Mouse (Mus musculus) heart, embryonic 15.5 days (tissue): Measurements from ENCODE around the gene Fry. TPM values are rescaled to one million over a fixed set of nuclear protein-coding genes. Genes with fewer than 3 reads are reported as not detected.

Experiments used
- ATAC-seq: fragments of 200-750 bp; cut with Nextera tagmentation; replicated peaks from 2 replicates; pipeline ENCODE4 v1.8.0; 2017; ENCODE audit warnings: low read depth, moderate TSS enrichment; ENCODE audit not compliant: insufficient number of reproducible peaks, insufficient read depth, low FRiP score
- H3K27ac ChIP-seq: fragments of 300-500 bp; sonication (generic); 2 replicates; pipeline ENCODE4 v1.5.1; 2015; ENCODE audit warnings: mild to moderate bottlenecking, inconsistent platforms
- H3K27me3 ChIP-seq: fragments of 300-500 bp; sonication (generic); 2 replicates; pipeline ENCODE4 v1.6.1; 2015; ENCODE audit warnings: inconsistent platforms
- H3K36me3 ChIP-seq: fragments of 300-500 bp; sonication (generic); 2 replicates; pipeline ENCODE4 v1.6.1; 2015; ENCODE audit warnings: mild to moderate bottlenecking, inconsistent platforms
- H3K4me1 ChIP-seq: fragments of 300-500 bp; sonication (generic); replicated peaks from 2 replicates; pipeline ENCODE4 v1.6.1; 2015; ENCODE audit warnings: inconsistent platforms
- H3K4me2 ChIP-seq: fragments of 300-500 bp; sonication (generic); 2 replicates; pipeline ENCODE4 v1.6.1; 2015; ENCODE audit warnings: inconsistent platforms, mild to moderate bottlenecking, moderate library complexity
- H3K4me3 ChIP-seq: fragments of 300-500 bp; sonication (generic); 2 replicates; pipeline ENCODE4 v1.5.1; 2015; ENCODE audit warnings: mild to moderate bottlenecking, inconsistent platforms
- H3K9ac ChIP-seq: fragments of 300-500 bp; sonication (generic); 2 replicates; pipeline ENCODE4 v1.6.1; 2015; ENCODE audit warnings: mild to moderate bottlenecking, inconsistent platforms
- H3K9me3 ChIP-seq: fragments of 300-500 bp; sonication (generic); replicated peaks from 2 replicates; pipeline ENCODE4 v1.6.1; 2016; ENCODE audit warnings: inconsistent platforms
- WGBS: fragments of 180-500 bp; shearing (Covaris S2); methylation state at CpG from one replicate; pipeline ENCODE4 v1.1.7; 2015; ENCODE audit warnings: mixed read lengths; 5-methylcytosine and 5-hydroxymethylcytosine counted together
- polyA plus RNA-seq: library from polyadenylated mRNA; unstranded; fragments of >200 nt; fragmentation: Nextera tagmentation; extraction: Ambion mirVana; gene quantifications from 2 replicates; pipeline ENCODE4 v1.2.1, GENCODE M21; 2015

Fry gene
- polyA plus RNA-seq, 1 experiment from 2014 or later = 30.3 TPM

DNA sequence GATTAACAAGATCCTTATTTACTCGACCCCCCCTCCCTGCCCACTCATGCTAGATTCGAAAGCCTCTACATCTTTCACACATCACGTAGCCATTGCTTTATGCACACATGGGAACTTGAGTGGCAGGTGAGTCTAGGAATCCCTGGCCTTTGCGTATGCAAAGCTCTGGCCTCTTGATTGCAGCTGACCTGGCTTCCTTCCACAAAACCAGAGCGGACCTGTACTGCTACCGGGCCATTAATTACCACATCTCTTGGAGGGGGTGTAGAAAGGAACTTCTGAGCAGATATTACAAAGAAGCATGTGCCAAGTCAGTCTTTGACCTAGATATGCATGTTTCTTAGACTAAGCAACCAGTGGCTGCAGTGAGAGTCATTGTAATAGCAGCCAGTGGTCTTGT lies 55.4 kb downstream of the Fry start:
- 68% methylated on average over 6 of the region's 6 CpGs for WGBS
- no peak for ATAC-seq
- Histone ChIP-seq H3K9ac (no peak overlapping the region), H3K4me3 (no peak overlapping the region), H3K27me3 (no peaks in the 10 kb centered on the region), H3K4me2 (no peak overlapping the region), H3K36me3 (no peaks in the 10 kb centered on the region), H3K9me3 (peaks cover 7% of the 10 kb centered on the region; the same call in 1 of the 2 replicates), H3K4me1 (peaks cover 9% of the 10 kb centered on the region), H3K27ac (no peak overlapping the region)

GRCm38 (mm10) chr5:150174950-150175349 lies 56.5 kb downstream of the Fry start:
- H3K4me2 ChIP-seq = no peak overlapping the region
- no peaks in the 10 kb centered on the region for H3K36me3 ChIP-seq
- no peak for ATAC-seq
- H3K4me1 ChIP-seq = peaks cover 9% of the 10 kb centered on the region
- H3K9me3 ChIP-seq = peaks cover 7% of the 10 kb centered on the region; the same call in 1 of the 2 replicates
- no peak overlapping the region for H3K9ac ChIP-seq
- H3K27me3 ChIP-seq = no peaks in the 10 kb centered on the region
- no peak overlapping the region for H3K27ac ChIP-seq
- no peak overlapping the region for H3K4me3 ChIP-seq

- Histone ChIP-seq H3K4me1 (peaks cover 10% of the 10 kb centered on the region), H3K9me3 (peaks cover 7% of the 10 kb centered on the region; the same call in 1 of the 2 replicates), H3K27me3 (no peaks in the 10 kb centered on the region), H3K4me2 (no peak overlapping the region), H3K36me3 (no peaks in the 10 kb centered on the region), H3K9ac (no peak overlapping the region), H3K27ac (no peak overlapping the region), H3K4me3 (no peak overlapping the region)
- no peak for ATAC-seq
- WGBS = 74% methylated on average over 13 of the region's 13 CpGs
Measured at GRCm38 (mm10) chr5:150176251-150177015, 58.0 kb downstream of the Fry start.

- Histone ChIP-seq H3K9ac (no peak overlapping the region), H3K9me3 (peaks cover 7% of the 10 kb centered on the region; the same call in 1 of the 2 replicates), H3K27ac (no peak overlapping the region), H3K4me3 (no peak overlapping the region), H3K36me3 (no peaks in the 10 kb centered on the region), H3K27me3 (no peaks in the 10 kb centered on the region), H3K4me1 (0 out of 2 replicates have a peak, but pooled peaks cover 5% of the 10 kb centered on the region), H3K4me2 (no peak overlapping the region)
- 75% methylated on average over 1 of the region's 1 CpGs for WGBS
- ATAC-seq = no peak
Measured at GRCm38 (mm10) chr5:150177757-150178156, 59.3 kb downstream of the Fry start.

DNA sequence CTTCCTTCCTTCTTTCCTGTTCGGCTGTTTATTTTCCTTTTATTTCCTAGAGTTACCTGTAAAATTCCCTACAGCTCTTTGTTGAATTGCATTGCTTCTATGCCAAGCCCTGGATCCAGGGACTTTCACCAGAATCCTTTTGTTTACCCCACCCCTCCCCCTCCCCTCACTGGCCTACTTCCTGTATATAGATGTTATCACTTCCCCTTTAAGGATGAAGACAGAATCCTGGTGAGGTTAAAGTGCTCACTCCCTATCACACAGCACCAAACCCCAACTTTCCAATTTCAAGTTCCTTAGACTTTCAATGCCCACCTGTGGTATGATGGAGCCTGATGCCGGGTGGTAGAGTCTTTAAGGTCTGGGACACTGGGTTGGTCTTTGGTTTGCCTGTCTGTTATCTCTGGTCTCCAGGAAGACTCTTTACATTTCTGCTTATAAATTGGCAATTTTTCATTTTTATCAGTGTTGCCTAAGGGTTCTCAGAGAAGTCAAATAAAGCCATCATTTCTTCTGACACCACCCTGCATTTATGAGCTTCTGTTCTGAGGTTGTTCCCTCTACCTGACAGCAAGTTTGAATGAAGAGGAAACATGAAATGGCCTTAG lies 59.9 kb downstream of the Fry start:
- ATAC-seq = no peak
- 0 out of 2 replicates have a peak, but pooled peaks cover 5% of the 10 kb centered on the region for H3K4me1 ChIP-seq
- H3K4me2 ChIP-seq = no peak overlapping the region
- H3K4me3 ChIP-seq = no peak overlapping the region
- no peak overlapping the region for H3K9ac ChIP-seq
- WGBS = 91% methylated on average over 1 of the region's 2 CpGs
- H3K27me3 ChIP-seq = no peaks in the 10 kb centered on the region
- H3K9me3 ChIP-seq = peaks cover 7% of the 10 kb centered on the region; the same call in 1 of the 2 replicates
- H3K27ac ChIP-seq = no peak overlapping the region
- H3K36me3 ChIP-seq = no peaks in the 10 kb centered on the region

- Histone ChIP-seq H3K9me3 (no peaks in the 10 kb centered on the region), H3K27me3 (no peaks in the 10 kb centered on the region), H3K4me3 (no peak overlapping the region), H3K27ac (no peak overlapping the region), H3K4me2 (no peak overlapping the region), H3K36me3 (no peaks in the 10 kb centered on the region), H3K9ac (no peak overlapping the region), H3K4me1 (0 out of 2 replicates have a peak, but pooled peaks cover 5% of the 10 kb centered on the region)
- ATAC-seq = no peak
- 67% methylated on average over 1 of the region's 1 CpGs for WGBS
Measured at GRCm38 (mm10) chr5:150180985-150181607, 62.7 kb downstream of the Fry start.

DNA sequence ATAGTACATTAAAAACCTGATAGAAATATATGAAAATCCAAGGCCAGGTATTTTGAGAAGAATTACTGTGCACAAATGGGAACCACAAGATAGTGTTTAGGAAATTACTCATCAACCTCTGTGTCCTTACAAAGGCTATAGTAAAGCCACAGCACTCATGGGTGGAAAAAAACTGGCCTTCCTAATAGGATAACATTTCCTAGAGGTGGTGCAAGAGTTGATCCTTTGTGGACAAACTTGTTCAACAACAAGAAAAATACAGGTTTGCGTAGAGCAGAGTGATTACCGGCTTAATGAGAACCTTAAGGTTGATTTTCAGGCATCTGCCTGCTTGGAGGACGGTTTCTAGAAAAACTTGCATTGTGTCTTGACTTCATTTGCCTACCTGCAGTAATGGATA lies 66.5 kb downstream of the Fry start:
- 95% methylated on average over 3 of the region's 3 CpGs for WGBS
- H3K9ac ChIP-seq = no peak overlapping the region
- no peaks in the 10 kb centered on the region for H3K36me3 ChIP-seq
- H3K4me3 ChIP-seq = no peak overlapping the region
- H3K4me2 ChIP-seq = no peak overlapping the region
- 0 out of 2 replicates have a peak, but pooled peaks cover 2% of the 10 kb centered on the region for H3K4me1 ChIP-seq
- no peak overlapping the region for H3K27ac ChIP-seq
- H3K9me3 ChIP-seq = no peaks in the 10 kb centered on the region
- no peak for ATAC-seq
- H3K27me3 ChIP-seq = no peaks in the 10 kb centered on the region

DNA sequence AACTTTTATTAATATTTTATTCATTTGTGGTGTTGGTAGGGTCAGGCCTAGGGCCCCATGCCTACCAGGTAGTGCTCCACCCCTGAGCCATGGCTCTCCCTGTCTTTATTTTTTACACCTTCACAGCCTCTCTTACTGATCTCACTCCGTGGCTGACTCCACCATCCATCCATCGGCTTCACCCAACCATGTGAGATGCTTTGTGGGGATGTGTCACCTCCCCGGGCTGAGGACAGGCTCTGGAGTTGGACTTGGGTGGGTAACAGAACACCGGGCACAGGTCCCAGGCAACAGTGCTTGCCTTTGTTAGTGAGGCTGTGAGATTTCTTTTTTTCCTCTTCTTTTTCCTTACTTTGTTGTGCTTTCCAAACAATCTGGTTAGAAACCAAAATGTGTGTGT lies 67.7 kb downstream of the Fry start:
- Histone ChIP-seq H3K4me3 (no peak overlapping the region), H3K27ac (no peak overlapping the region), H3K9me3 (no peaks in the 10 kb centered on the region), H3K4me2 (no peak overlapping the region), H3K4me1 (no peaks in the 10 kb centered on the region), H3K27me3 (no peaks in the 10 kb centered on the region), H3K36me3 (no peaks in the 10 kb centered on the region), H3K9ac (no peak overlapping the region)
- 81% methylated on average over 4 of the region's 4 CpGs for WGBS
- ATAC-seq = no peak

DNA sequence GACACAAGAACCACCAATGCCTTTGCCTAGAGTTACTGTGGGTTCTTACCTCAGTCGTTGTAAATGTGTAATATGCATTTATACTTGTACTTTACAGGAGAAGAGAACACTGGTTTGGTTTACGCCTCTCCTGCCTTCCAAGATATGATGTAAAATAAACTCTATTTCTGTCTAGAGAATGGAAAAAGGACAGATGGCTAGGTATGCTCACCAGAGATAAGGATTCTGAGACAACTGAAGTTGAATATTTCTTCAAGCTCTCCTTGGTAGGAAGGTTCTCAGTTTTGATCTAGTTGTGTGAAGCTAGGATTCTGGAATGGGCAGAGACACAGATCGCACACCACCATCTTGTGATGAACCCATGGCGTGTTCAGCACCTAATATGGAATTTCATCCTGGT lies 68.2 kb downstream of the Fry start:
- no peaks in the 10 kb centered on the region for H3K9me3 ChIP-seq
- H3K4me2 ChIP-seq = no peak overlapping the region
- no peak overlapping the region for H3K9ac ChIP-seq
- H3K27ac ChIP-seq = no peak overlapping the region
- WGBS = 84% methylated on average over 4 of the region's 4 CpGs
- no peaks in the 10 kb centered on the region for H3K36me3 ChIP-seq
- H3K27me3 ChIP-seq = no peaks in the 10 kb centered on the region
- H3K4me1 ChIP-seq = no peaks in the 10 kb centered on the region
- H3K4me3 ChIP-seq = no peak overlapping the region
- ATAC-seq = no peak

DNA sequence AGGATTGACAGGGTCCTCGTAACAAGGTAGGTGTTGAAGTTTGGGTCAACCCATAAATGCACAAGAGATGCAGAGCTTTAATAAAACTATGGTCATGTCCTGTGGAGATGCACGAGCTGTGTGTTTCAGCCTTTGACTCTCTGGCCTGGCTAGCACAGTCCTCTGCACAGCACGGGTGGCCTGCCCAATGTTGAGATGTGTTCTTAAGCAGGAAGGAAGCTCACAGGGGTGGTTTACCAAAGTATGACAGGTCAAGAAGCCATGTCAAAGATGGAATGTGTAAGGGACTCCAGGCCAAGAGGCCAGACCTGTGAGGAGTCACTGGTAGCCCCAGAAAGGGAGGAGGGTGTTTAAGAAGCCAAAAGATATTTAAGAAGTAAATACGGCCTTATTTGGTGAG lies 69.6 kb downstream of the Fry start:
- H3K9me3 ChIP-seq = no peaks in the 10 kb centered on the region
- no peaks in the 10 kb centered on the region for H3K36me3 ChIP-seq
- no peak overlapping the region for H3K9ac ChIP-seq
- no peak overlapping the region for H3K4me3 ChIP-seq
- H3K27ac ChIP-seq = no peak overlapping the region
- no peaks in the 10 kb centered on the region for H3K27me3 ChIP-seq
- 76% methylated on average over 4 of the region's 4 CpGs for WGBS
- H3K4me2 ChIP-seq = no peak overlapping the region
- no peak for ATAC-seq
- H3K4me1 ChIP-seq = no peaks in the 10 kb centered on the region

DNA sequence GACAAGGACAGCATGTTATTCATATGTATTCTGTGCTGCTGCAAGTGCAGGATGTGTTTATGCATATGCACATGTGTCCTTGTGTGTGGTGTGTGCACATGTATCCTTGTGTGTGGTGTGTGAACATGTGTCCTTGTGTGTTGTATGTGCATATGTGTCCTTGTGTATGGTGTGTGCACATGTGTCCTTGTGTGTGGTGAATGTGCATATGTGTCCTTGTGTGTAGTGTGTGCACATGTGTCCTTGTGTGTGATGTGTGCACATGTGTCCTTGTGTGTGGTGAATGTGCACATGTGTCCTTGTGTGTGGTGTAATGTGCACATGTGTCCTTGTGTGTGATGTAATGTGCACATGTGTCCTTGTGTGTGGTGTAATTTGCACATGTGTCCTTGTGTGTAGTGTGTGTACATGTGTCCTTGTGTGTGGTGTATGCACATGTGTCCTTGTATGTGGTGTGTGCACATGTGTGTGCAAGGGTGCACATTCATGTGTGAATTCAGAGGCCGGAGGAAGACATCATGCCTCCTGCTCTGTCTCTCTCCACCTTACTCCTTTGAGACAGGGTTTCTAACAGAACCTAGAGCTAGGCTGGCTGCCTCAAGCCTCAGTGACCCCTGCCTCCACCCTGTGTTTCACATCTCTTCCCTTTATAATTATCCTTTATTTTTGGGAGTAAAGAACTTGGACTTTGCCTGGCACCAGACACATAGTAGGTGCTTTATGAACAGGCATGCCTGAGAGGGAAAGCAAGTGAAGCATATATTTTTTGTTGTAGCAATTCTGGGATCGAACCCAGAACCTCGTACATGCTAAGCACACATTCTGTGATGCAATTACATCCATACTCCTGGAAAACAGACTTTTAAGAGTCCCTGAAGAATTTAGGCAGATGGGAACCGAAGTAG lies 72.3 kb downstream of the Fry start:
- H3K27me3 ChIP-seq = no peaks in the 10 kb centered on the region
- H3K4me2 ChIP-seq = no peak overlapping the region
- H3K4me1 ChIP-seq = no peaks in the 10 kb centered on the region; the same call in 1 of the 2 replicates
- WGBS = 94% methylated on average over 4 of the region's 4 CpGs
- no peaks in the 10 kb centered on the region for H3K9me3 ChIP-seq
- no peak overlapping the region for H3K4me3 ChIP-seq
- no peak overlapping the region for H3K9ac ChIP-seq
- no peak for ATAC-seq
- no peak overlapping the region for H3K27ac ChIP-seq
- no peaks in the 10 kb centered on the region for H3K36me3 ChIP-seq
